Mouse (Mus musculus): Measurements from ENCODE around the gene Efnb1. TPM values are rescaled to one million over a fixed set of nuclear protein-coding genes. Genes with fewer than 3 reads are reported as not detected.
A peak's percentile ranks its signal among the peaks of the same experiment; 100 is the strongest.
"Not testable (repeated sequence)": the region's sequence is repeated elsewhere in the genome, so short reads cannot be mapped to it uniquely, and the experiment has no call there.

Efnb1 gene
- 10 to 100 TPM; 22.2 to 22.9 TPM for total RNA-seq (2021)
- long read RNA-seq, experiment 1, transcript Efnb1-201 (5 exons, 3,258 nt): major isoform, 17 of 21 reads
- long read RNA-seq, experiment 1, partial matches to known transcripts: 0 of 21 reads
- long read RNA-seq, experiment 1, other reads (novel, unspliced or antisense): 4 of 21 reads
- long read RNA-seq, experiment 2, partial matches to known transcripts: 0 of 6 reads
- long read RNA-seq, experiment 2, other reads (novel, unspliced or antisense): 2 of 6 reads

DNA sequence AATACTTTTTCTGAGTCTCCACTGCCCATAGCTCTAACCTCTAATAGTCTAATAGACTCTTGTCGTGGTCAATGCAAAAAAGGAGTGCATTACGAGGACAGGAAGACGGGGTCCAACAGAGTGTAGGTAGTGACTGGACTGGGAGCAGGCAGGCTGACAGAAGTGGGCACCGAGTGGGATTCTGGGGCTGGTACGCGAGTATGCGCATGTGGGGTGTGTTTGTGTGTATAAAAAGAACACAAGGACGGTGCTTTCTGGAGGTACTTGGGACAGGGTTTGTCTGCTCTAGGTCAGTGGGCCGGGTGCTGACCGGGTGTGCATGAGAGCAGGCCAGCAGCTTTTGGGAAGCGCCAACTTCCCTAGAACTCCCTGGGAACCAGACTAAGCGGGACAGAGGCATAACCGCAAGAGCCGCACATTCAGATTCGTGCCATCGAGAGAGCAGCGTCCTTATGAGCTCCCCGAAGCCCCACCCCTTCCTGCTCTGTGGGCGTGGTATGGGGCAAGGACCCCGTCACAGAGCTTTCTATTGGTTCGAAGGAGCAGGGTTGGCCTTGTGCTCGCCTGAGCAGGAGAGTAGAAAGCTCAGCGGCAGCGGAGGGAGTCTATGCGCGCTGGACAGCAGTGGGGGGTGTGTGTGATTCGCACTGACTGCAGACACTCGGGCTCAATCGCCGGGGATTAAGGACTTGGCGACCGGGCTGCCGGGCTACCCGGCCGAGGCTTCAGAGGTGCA lies at the start of gene Efnb1:
TSS of gene Efnb1 (plus strand) at position 608 of the 736 bp plus-strand sequence.
- peak; percentile 76 to 85 for DNase-seq (ENCODE audit: low spot score in 2 of 2)

DNA sequence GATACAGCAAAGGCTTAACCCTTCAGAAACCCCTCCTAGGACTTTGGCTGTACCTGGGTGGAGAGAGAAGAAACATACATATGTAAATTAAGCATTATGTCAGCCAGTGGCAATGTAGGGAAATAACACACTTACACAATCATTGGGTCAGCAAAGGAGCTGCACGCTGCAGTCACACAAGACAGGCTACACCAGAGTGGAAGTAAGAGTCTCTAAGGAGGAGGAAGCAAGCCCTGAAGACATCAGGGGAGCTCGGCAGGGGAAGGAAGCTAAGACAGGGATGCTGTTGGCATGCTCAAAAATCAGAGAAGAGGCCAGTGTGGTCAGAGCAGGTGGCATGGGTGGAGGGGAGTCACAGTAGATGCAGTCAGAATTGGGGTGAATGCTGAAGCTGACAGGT lies 43.2 kb upstream of the Efnb1 start:
- no peak for DNase-seq (ENCODE audit: low spot score in 2 of 2)

DNA sequence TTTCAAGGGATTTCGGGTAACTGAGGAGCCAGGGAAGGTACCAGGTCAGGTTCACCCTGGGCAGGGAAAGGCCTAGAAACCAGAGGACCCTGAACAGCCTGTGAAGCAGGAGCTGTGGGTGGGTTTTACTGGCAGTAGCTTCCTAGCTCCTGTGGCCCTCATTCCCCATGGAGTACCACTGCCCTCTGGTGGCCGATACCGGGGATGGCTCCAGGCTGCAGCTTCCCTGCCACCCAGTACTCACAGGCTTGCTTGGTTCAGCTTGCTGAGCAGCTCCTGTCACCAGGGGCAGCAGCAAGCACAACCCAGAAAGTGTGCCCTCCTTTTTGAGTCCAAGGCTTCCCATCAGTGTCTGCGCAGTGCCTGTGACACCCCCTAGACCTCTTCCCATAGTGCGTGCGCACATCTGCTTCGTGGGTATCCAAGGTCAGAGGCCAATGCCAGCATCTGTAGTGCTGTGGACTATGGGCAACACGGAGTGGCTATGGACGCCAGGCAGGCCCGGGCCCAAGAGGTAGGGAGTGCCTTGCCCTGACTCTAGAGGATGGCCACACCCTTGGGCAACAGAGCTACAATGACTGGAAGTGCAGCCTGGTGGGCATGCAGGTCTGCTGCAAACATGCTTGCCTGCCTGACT lies 24.7 kb upstream of the Efnb1 start:
- not testable (repeated sequence) for DNase-seq (ENCODE audit: low spot score in 2 of 2)

DNA sequence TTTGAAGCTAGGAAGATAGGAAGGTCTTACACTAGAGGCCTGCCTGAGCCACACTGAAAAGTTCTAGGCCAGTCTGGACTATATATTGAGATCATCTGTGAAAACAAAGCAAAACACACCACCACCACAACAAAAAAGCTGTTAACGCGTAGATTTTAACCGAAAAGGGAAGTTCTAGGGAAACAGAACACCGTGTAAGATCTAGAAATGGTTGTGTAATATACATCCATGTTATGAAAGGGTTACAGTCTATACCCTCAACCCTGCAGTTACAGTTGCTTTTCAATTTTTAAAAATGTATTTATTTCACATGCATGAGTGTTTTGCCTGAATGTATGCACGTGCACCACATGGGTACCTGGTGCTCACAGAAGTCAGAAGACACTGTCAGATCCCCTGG lies 16.4 kb upstream of the Efnb1 start:
- DNase-seq (ENCODE audit: low spot score in 2 of 2): no peak

GRCm38 (mm10) chrX:99130059-99130458 lies 5.9 kb upstream of the Efnb1 start:
- DNase-seq (ENCODE audit: low spot score in 2 of 2): peak; percentile 63 to 68

GRCm38 (mm10) chrX:99132573-99132972 lies 3.4 kb upstream of the Efnb1 start:
- no peak for DNase-seq (ENCODE audit: low spot score in 2 of 2)

- peak; percentile 77 to 79 for DNase-seq (ENCODE audit: low spot score in 2 of 2)
These were observed 1.0 kb upstream of the Efnb1 start for GRCm38 (mm10) chrX:99134891-99135290.

GRCm38 (mm10) chrX:99136431-99136966 lies 569 bp downstream of the Efnb1 start:
- DNase-seq (ENCODE audit: low spot score in 2 of 2): peak in 1 of 2 experiments; percentile 26

- DNase-seq (ENCODE audit: low spot score in 2 of 2): no peak
These were observed 1.4 kb downstream of the Efnb1 start for GRCm38 (mm10) chrX:99137143-99137870.

DNA sequence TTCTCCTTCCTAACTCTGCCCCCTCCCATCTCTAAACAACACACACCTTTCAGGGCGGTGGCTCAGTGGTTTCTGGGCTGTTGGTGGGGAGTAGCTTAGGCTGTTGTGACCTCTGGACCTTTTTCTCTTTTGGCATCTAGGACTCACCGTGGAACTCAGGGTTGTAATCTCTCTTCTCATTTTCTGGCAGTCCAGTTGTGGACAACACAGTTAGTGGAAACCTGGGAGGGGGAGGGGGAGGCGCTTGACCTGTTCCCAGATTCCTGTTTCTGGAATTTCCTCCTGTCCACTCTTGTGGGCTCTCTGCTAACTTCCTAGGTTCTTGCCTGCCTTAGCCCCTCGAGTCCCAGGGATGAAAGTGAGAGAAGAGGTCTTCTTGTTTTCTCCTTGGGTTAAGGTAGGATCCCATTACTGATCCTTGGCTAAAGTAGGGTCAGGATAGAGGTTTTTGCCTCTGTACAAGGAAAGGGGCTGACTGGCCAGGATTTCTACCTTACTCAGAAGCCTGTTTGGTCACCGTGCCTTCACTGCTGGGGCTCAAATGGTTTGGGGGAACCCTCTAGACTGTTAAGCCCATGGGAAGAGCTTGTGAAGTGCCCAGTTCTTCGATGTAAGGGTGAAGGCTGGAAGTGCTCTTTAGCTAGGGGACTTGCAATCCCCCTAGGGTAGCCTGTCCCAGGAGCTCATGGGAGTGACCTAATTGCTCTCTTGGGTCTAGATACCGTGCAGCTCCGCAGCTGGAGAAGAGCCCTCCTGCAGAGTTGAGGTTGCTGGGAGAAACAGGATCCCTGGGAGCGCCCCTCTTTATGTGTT lies 2.2 kb downstream of the Efnb1 start:
- DNase-seq (ENCODE audit: low spot score in 2 of 2): no peak

GRCm38 (mm10) chrX:99141079-99141478 lies 5.1 kb downstream of the Efnb1 start:
- DNase-seq (ENCODE audit: low spot score in 2 of 2): peak; percentile 63 to 74

DNA sequence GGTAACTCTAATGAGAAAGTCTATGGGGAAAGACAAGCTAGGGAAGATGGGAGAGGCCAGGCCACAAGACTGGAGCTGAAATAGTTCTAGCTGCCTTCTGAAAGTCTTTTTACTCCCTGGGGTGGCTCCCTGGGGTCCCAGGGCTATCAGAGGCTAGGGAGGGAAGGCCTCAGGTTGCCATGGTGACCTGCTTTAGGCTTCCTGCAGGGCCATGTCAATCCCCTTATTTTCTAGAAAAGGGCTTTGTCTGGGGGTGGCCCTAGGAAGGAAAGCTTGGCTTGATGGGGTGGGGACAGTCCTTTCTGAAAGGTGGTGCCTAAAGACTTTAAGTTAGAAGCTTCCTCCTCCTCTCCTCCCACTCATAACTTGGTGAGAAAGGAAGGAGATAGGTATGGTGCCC lies 6.0 kb downstream of the Efnb1 start:
- DNase-seq (ENCODE audit: low spot score in 2 of 2): no peak

- no peak for DNase-seq (ENCODE audit: low spot score in 2 of 2)
These were observed 9.6 kb downstream of the Efnb1 start for GRCm38 (mm10) chrX:99145561-99145960.

- DNase-seq (ENCODE audit: low spot score in 2 of 2): no peak
These were observed 12.4 kb downstream of the Efnb1 start for GRCm38 (mm10) chrX:99148061-99148905.

DNA sequence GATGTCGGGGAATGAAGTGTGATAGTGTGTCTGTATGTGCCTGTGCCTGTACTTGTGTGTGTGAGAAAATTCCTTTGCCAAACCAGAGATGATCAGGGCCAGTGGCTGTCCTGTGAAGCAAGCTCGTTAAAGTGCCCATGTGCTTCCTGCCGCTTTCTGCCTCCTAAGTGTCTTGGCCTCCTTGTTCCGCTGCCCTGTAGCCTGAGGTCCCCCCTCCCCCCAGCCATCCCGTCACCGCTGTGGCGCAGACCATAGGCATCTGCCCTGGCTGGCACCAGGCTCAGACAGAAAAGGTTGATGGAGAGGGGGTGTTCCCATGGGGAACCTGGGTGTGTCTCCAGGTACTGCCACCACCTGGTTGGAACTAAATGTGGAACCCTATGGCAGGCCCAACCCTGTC lies 13.1 kb downstream of the Efnb1 start:
- no peak for DNase-seq (ENCODE audit: low spot score in 2 of 2)

GRCm38 (mm10) chrX:99149900-99150299 lies 14.0 kb downstream of the Efnb1 start:
- no peak for DNase-seq (ENCODE audit: low spot score in 2 of 2)

DNA sequence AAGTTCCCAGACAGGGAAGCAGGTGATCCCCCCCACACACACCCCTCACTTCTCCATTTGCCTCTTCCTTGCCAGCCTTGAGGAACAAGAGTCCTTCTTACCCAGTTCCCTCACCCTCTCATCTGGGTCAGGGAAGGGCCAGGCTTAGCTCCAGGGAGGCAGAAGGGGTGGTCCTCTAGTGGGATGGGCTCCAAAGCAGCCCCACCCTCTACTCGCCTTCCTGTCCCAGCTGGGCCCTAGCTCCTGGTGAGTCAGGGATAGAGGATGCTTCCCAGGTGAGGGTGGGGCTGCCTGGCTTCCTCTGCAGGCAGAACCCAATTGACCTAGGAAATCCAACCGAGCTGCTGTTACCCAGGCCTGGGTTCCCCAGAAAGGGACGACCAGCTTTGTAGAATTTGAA lies 14.8 kb downstream of the Efnb1 start:
- DNase-seq (ENCODE audit: low spot score in 2 of 2): no peak

GRCm38 (mm10) chrX:99151434-99151833 lies 15.5 kb downstream of the Efnb1 start:
- DNase-seq (ENCODE audit: low spot score in 2 of 2): no peak

DNA sequence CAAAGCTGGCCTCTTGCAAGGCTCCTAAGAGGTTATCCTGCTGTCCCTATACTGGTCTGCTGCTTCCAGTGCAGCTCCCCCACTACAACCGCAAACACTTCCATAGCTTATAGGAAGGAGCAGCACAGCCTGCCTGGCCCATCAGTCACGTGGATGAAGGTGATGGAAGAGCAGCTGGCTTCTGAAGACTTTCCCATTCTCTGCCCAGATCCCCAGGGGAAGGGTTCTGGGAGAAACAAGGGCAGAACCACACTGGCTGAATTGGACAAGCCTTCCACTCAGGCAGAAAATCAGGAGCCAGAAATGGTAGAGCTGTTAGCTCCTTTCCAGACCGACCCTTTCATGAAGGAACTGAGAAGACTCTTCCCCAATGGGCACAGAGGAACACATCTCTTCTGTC lies 16.2 kb downstream of the Efnb1 start:
- no peak for DNase-seq (ENCODE audit: low spot score in 2 of 2)
